Mouse (Mus musculus) midbrain, postnatal 0 days (tissue): ENCODE results near the gene Zfp287. TPM values are rescaled to one million over a fixed set of nuclear protein-coding genes. Genes with fewer than 3 reads are reported as not detected.

ENCODE experiments used
- ATAC-seq: fragments of 200-750 bp; cut with Nextera tagmentation; 2 replicates; pipeline ENCODE4 v1.8.0; 2017; ENCODE audit warnings: moderate number of reproducible peaks, mild to moderate bottlenecking, moderate TSS enrichment, moderate library complexity; ENCODE audit not compliant: low FRiP score
- DNase-seq: peaks from one replicate; pipeline ENCODE4 v3.0.0-alpha.2; 2015; ENCODE audit warnings: low spot score
- H3K27ac ChIP-seq: fragments of 300-500 bp; sonication (generic); 2 replicates; pipeline ENCODE4 v1.5.1; 2014; ENCODE audit warnings: low read depth, mild to moderate bottlenecking, low read length, mixed read lengths
- H3K27me3 ChIP-seq: fragments of 300-500 bp; sonication (generic); 2 replicates; pipeline ENCODE4 v1.6.1; 2014; ENCODE audit warnings: low read length, control low read depth, mixed read lengths; ENCODE audit not compliant: insufficient read depth
- H3K36me3 ChIP-seq: fragments of 300-500 bp; sonication (generic); 2 replicates; pipeline ENCODE4 v1.6.1; 2014; ENCODE audit warnings: low read length, control low read depth, mixed read lengths; ENCODE audit not compliant: insufficient read depth
- H3K4me1 ChIP-seq: fragments of 300-500 bp; sonication (generic); 2 replicates; pipeline ENCODE4 v1.6.1; 2014; ENCODE audit warnings: mild to moderate bottlenecking, control low read depth, antibody characterized with exemption, low read length, mixed read lengths; ENCODE audit not compliant: insufficient read depth
- H3K4me2 ChIP-seq: fragments of 300-500 bp; sonication (generic); 2 replicates; pipeline ENCODE4 v1.6.1; 2014; ENCODE audit warnings: low read depth, mild to moderate bottlenecking, low read length, mixed read lengths; ENCODE audit not compliant: poor library complexity, severe bottlenecking
- H3K4me3 ChIP-seq: fragments of 300-500 bp; sonication (generic); 2 replicates; pipeline ENCODE4 v1.5.1; 2014; ENCODE audit warnings: low read depth, mild to moderate bottlenecking, low read length, moderate library complexity
- H3K9ac ChIP-seq: fragments of 300-500 bp; sonication (generic); replicated peaks from 2 replicates; pipeline ENCODE4 v1.6.1; 2014; ENCODE audit warnings: mild to moderate bottlenecking, low read length, moderate library complexity, mixed read lengths; ENCODE audit not compliant: poor library complexity, severe bottlenecking
- H3K9me3 ChIP-seq: fragments of 300-500 bp; sonication (generic); 2 replicates; pipeline ENCODE4 v1.6.1; 2016; ENCODE audit warnings: low read length, control low read depth
- CTCF ChIP-seq: IDR thresholded peaks from 2 replicates; pipeline ENCODE4 v1.5.1; 2016; ENCODE audit warnings: antibody characterized with exemption, mild to moderate bottlenecking
- WGBS: fragments of 180-500 bp; shearing (Covaris S2); extraction: QIAGEN DNeasy Blood & Tissue Kit; methylation state at CpG from one replicate; pipeline ENCODE4 v1.1.7; 2014; 5-methylcytosine and 5-hydroxymethylcytosine counted together
- polyA plus RNA-seq: library from polyadenylated mRNA; unstranded; fragments of >200 nt; fragmentation: Nextera tagmentation; extraction: Ambion mirVana; gene quantifications from 2 replicates; pipeline ENCODE4 v1.2.1, GENCODE M21; 2015
- total RNA-seq: library from RNA; depleted of rRNA; stranded (reverse); fragments of >200 nt; gene quantifications from 2 replicates; pipeline ENCODE4 v1.2.3, GENCODE M21; 2014

The Zfp287 gene
- total and polyA plus RNA-seq, 2 experiments from 2014 or later, result 13.0 to 20.6 TPM

GRCm38 (mm10) chr11:62746001-62746533, 14.4 kb upstream of the Zfp287 start:
- H3K4me2 ChIP-seq, result peak overlapping the region; percentile 58
- peak overlapping the region; percentile 40 for H3K4me3 ChIP-seq
- no peaks in the 10 kb centered on the region for H3K4me1 ChIP-seq
- ATAC-seq (peak; percentile 86), DNase-seq (peak; percentile 75)
- no peaks in the 10 kb centered on the region for H3K27me3 ChIP-seq
- TF ChIP-seq CTCF, result peak; percentile 54
- no peaks in the 10 kb centered on the region for H3K36me3 ChIP-seq
- peak overlapping the region; percentile 19; the same call in 1 of the 2 replicates for H3K9ac ChIP-seq
- H3K9me3 ChIP-seq, result no peaks in the 10 kb centered on the region
- WGBS, result 1% methylated on average over 27 of the region's 27 CpGs
- peak overlapping the region; percentile 6; the same call in 1 of the 2 replicates for H3K27ac ChIP-seq

- H3K27ac ChIP-seq, result no peak overlapping the region
- no peaks in the 10 kb centered on the region for H3K4me1 ChIP-seq
- no peaks in the 10 kb centered on the region for H3K27me3 ChIP-seq
- DNase-seq (peak; percentile 73), ATAC-seq (no peak)
- 49% methylated on average over 5 of the region's 5 CpGs for WGBS
- H3K4me2 ChIP-seq, result no peak overlapping the region
- no peaks in the 10 kb centered on the region for H3K9me3 ChIP-seq
- no peaks in the 10 kb centered on the region for H3K36me3 ChIP-seq
- no peak overlapping the region for H3K4me3 ChIP-seq
- H3K9ac ChIP-seq, result no peak overlapping the region
- peak; percentile 94 for TF ChIP-seq CTCF
Measured at GRCm38 (mm10) chr11:62744103-62744502, 12.4 kb upstream of the Zfp287 start.

- no peak for TF ChIP-seq CTCF
- ATAC-seq (no peak), DNase-seq (no peak)
- Histone ChIP-seq H3K4me3 (no peak overlapping the region), H3K36me3 (no peaks in the 10 kb centered on the region), H3K9me3 (no peaks in the 10 kb centered on the region), H3K9ac (no peak overlapping the region), H3K27me3 (no peaks in the 10 kb centered on the region), H3K4me2 (no peak overlapping the region), H3K27ac (no peak overlapping the region), H3K4me1 (no peaks in the 10 kb centered on the region)
- WGBS, result 81% methylated on average over 10 of the region's 10 CpGs
Measured at GRCm38 (mm10) chr11:62742261-62742957, 10.7 kb upstream of the Zfp287 start.

- Histone ChIP-seq H3K9me3 (no peaks in the 10 kb centered on the region), H3K27ac (no peak overlapping the region), H3K4me2 (no peak overlapping the region), H3K27me3 (no peaks in the 10 kb centered on the region), H3K4me1 (no peaks in the 10 kb centered on the region), H3K4me3 (no peak overlapping the region), H3K9ac (no peak overlapping the region), H3K36me3 (no peaks in the 10 kb centered on the region)
- DNase-seq (no peak), ATAC-seq (no peak)
- no peak for TF ChIP-seq CTCF
- WGBS, result 92% methylated on average over 2 of the region's 2 CpGs
Measured at GRCm38 (mm10) chr11:62741186-62741585, 9.5 kb upstream of the Zfp287 start.

GRCm38 (mm10) chr11:62732665-62733064, 960 bp upstream of the Zfp287 start:
- no peak for DNase-seq
- Histone ChIP-seq H3K36me3 (peaks cover 3% of the 10 kb centered on the region), H3K4me3 (no peak overlapping the region), H3K4me1 (peaks cover 8% of the 10 kb centered on the region; the same call in 1 of the 2 replicates), H3K27me3 (no peaks in the 10 kb centered on the region), H3K9ac (no peak overlapping the region), H3K4me2 (no peak overlapping the region), H3K9me3 (no peaks in the 10 kb centered on the region), H3K27ac (no peak overlapping the region)
- 94% methylated on average over 3 of the region's 3 CpGs for WGBS
- TF ChIP-seq CTCF, result no peak
- ATAC-seq, result no peak

- no peaks in the 10 kb centered on the region for H3K9me3 ChIP-seq
- DNase-seq (no peak), ATAC-seq (no peak)
- peak overlapping the region; percentile 72 for H3K4me2 ChIP-seq
- no peak overlapping the region for H3K9ac ChIP-seq
- 3% methylated on average over 5 of the region's 5 CpGs for WGBS
- H3K4me3 ChIP-seq, result peak overlapping the region; percentile 93
- peaks cover 8% of the 10 kb centered on the region; the same call in 1 of the 2 replicates for H3K4me1 ChIP-seq
- peak overlapping the region; percentile 95 for H3K27ac ChIP-seq
- peaks cover 7% of the 10 kb centered on the region for H3K36me3 ChIP-seq
- TF ChIP-seq CTCF, result no peak
- H3K27me3 ChIP-seq, result no peaks in the 10 kb centered on the region
Measured at GRCm38 (mm10) chr11:62732022-62732387, 300 bp upstream of the Zfp287 start.
